Mouse (Mus musculus) forebrain, embryonic 11.5 days (tissue): ENCODE measurements around the gene Gm28308. TPM values are rescaled to one million over a fixed set of nuclear protein-coding genes. Genes with fewer than 3 reads are reported as not detected.

Experiments used
- ATAC-seq: fragments of 200-750 bp; cut with Nextera tagmentation; replicated peaks from 2 replicates; pipeline ENCODE4 v1.8.0; 2017; ENCODE audit warnings: moderate TSS enrichment; ENCODE audit not compliant: low FRiP score
- DNase-seq: peaks from one replicate; pipeline ENCODE4 v3.0.0-alpha.2; 2017; ENCODE audit warnings: low spot score
- H3K27ac ChIP-seq: fragments of 300-500 bp; sonication (generic); 2 replicates; pipeline ENCODE4 v1.5.1; 2014; ENCODE audit warnings: low read depth, low read length
- H3K27me3 ChIP-seq: fragments of 300-500 bp; sonication (generic); 2 replicates; pipeline ENCODE4 v1.6.1; 2014; ENCODE audit warnings: mild to moderate bottlenecking, low read length, mixed read lengths; ENCODE audit not compliant: control insufficient read depth, insufficient read depth
- H3K36me3 ChIP-seq: fragments of 300-500 bp; sonication (generic); 2 replicates; pipeline ENCODE4 v1.6.1; 2014; ENCODE audit warnings: mild to moderate bottlenecking, low read length, moderate library complexity, mixed read lengths; ENCODE audit not compliant: control insufficient read depth, insufficient read depth
- H3K4me1 ChIP-seq: fragments of 300-500 bp; sonication (generic); replicated peaks from 2 replicates; pipeline ENCODE4 v1.6.1; 2014; ENCODE audit warnings: low read length, mixed read lengths; ENCODE audit not compliant: control insufficient read depth, insufficient read depth
- H3K4me2 ChIP-seq: fragments of 300-500 bp; sonication (generic); 2 replicates; pipeline ENCODE4 v1.6.1; 2014; ENCODE audit warnings: low read depth, mild to moderate bottlenecking, low read length, moderate library complexity, mixed read lengths; ENCODE audit not compliant: severe bottlenecking
- H3K4me3 ChIP-seq: fragments of 300-500 bp; sonication (generic); 2 replicates; pipeline ENCODE4 v1.5.1; 2014; ENCODE audit warnings: low read depth, low read length
- H3K9ac ChIP-seq: fragments of 300-500 bp; sonication (generic); 2 replicates; pipeline ENCODE4 v1.6.1; 2014; ENCODE audit warnings: low read length
- H3K9me3 ChIP-seq: fragments of 300-500 bp; sonication (generic); 2 replicates; pipeline ENCODE4 v1.6.1; 2016; ENCODE audit warnings: low read length, mixed read lengths; ENCODE audit not compliant: control insufficient read depth
- WGBS: fragments of 180-500 bp; shearing (Covaris S2); extraction: QIAGEN DNeasy Blood & Tissue Kit; methylation state at CpG from one replicate; pipeline ENCODE4 v1.1.7; 2014; 5-methylcytosine and 5-hydroxymethylcytosine counted together
- polyA plus RNA-seq: library from polyadenylated mRNA; unstranded; fragments of >200 nt; fragmentation: Nextera tagmentation; extraction: Ambion mirVana; gene quantifications from 2 replicates; pipeline ENCODE4 v1.2.1, GENCODE M21; 2014

Gene Gm28308
- polyA plus RNA-seq, 1 experiment from 2014 or later: not detected

GRCm38 (mm10) chr6:52223939-52224760 is 11.0 kb upstream of the Gm28308 start:
- H3K9ac ChIP-seq: no peak overlapping the region
- no peak for ATAC-seq
- H3K36me3 ChIP-seq: no peaks in the 10 kb centered on the region
- H3K4me1 ChIP-seq: peaks cover 3% of the 10 kb centered on the region
- H3K27me3 ChIP-seq: peaks cover 98% of the 10 kb centered on the region
- no peaks in the 10 kb centered on the region for H3K9me3 ChIP-seq
- no peak overlapping the region for H3K27ac ChIP-seq
- no peak for DNase-seq
- WGBS: under 1% methylated on average over 24 of the region's 24 CpGs
- no peak overlapping the region for H3K4me2 ChIP-seq
- no peak overlapping the region for H3K4me3 ChIP-seq

DNA sequence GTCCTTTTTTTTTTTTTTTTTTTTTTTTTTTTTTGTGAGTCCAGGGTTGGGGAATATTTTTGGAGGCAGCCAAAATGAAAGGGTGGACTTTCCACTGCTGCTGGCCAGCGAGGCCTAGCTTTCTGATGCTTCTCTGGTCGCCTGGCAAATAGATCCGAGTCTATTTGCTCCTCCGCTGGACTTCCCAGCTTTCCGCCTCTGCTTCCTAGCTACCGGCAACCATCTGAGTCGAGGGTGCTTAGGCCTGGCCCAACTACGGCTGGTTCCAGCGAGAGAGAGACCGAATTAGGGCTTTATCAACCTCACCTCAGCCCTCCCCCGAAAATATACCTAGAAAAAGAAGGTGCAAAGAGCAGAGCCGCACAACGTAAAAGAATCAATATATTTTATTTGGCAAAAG is 9.6 kb upstream of the Gm28308 start:
- Histone ChIP-seq H3K9ac (no peak overlapping the region), H3K36me3 (no peaks in the 10 kb centered on the region), H3K27me3 (peaks cover 100% of the 10 kb centered on the region), H3K4me1 (peaks cover 3% of the 10 kb centered on the region), H3K4me2 (no peak overlapping the region), H3K9me3 (no peaks in the 10 kb centered on the region), H3K4me3 (no peak overlapping the region), H3K27ac (no peak overlapping the region)
- 11% methylated on average over 13 of the region's 13 CpGs for WGBS
- ATAC-seq (no peak), DNase-seq (no peak)

GRCm38 (mm10) chr6:52221993-52222685 is 9.0 kb upstream of the Gm28308 start:
- 5% methylated on average over 21 of the region's 21 CpGs for WGBS
- Histone ChIP-seq H3K4me1 (peaks cover 6% of the 10 kb centered on the region), H3K9me3 (no peaks in the 10 kb centered on the region), H3K4me3 (no peak overlapping the region), H3K9ac (no peak overlapping the region), H3K36me3 (no peaks in the 10 kb centered on the region), H3K4me2 (no peak overlapping the region), H3K27ac (no peak overlapping the region), H3K27me3 (peaks cover 100% of the 10 kb centered on the region)
- peak; percentile 33; the same call in 1 of the 2 replicates for ATAC-seq
- peak; percentile 56 for DNase-seq

- Histone ChIP-seq H3K36me3 (no peaks in the 10 kb centered on the region), H3K9me3 (no peaks in the 10 kb centered on the region), H3K9ac (0 out of 2 replicates have a peak within 1 kb of the TSS, but pooled peaks have one; percentile 33), H3K27ac (no peak within 1 kb of the TSS), H3K27me3 (peaks cover 100% of the 10 kb centered on the region), H3K4me1 (peaks cover 9% of the 10 kb centered on the region), H3K4me3 (peak within 1 kb of the TSS; percentile 35), H3K4me2 (peak within 1 kb of the TSS; percentile 70)
- 1% methylated on average over 46 of the region's 46 CpGs for WGBS
- ATAC-seq (peak; percentile 56; the same call in 1 of the 2 replicates), DNase-seq (peak; percentile 94)
Observed at GRCm38 (mm10) chr6:52221337-52221992, 8.3 kb upstream of the Gm28308 start, which contains the start of gene Hoxa7. Gene Hoxa7, minus strand, starts transcription at chr6:52221854.

DNA sequence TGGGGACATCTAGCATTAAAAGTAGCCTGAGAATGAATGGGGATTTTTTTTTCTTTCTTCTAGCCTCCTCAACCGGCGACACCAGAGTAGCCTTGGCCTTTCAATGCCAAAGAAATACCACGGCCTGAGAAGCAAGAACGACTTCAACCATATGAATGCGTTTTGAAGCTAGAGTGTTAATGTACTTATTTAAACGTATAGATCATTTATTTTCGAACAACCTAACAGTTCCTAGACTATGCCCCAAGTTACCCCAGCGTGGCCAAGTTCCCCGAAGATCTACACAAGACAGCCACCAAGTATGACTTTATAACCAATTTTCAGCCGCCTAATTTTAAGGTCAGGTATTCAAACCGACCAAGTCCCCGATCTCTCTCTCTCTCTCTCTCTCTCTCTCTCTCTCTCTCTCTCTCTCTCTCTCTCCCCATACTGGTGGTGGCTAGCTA is 7.7 kb upstream of the Gm28308 start:
- Histone ChIP-seq H3K27ac (no peak overlapping the region), H3K9ac (no peak overlapping the region), H3K4me2 (peak overlapping the region; percentile 70; the same call in 1 of the 2 replicates), H3K4me1 (peaks cover 9% of the 10 kb centered on the region), H3K27me3 (peaks cover 100% of the 10 kb centered on the region), H3K36me3 (no peaks in the 10 kb centered on the region), H3K4me3 (no peak overlapping the region; the same call in 1 of the 2 replicates), H3K9me3 (no peaks in the 10 kb centered on the region)
- 7% methylated on average over 12 of the region's 12 CpGs for WGBS
- DNase-seq: no peak
- no peak for ATAC-seq

GRCm38 (mm10) chr6:52220003-52220864 is 7.1 kb upstream of the Gm28308 start:
- peak; percentile 64 for DNase-seq
- 13% methylated on average over 32 of the region's 32 CpGs for WGBS
- Histone ChIP-seq H3K9me3 (no peaks in the 10 kb centered on the region), H3K27ac (no peak overlapping the region), H3K27me3 (peaks cover 100% of the 10 kb centered on the region), H3K4me3 (no peak overlapping the region), H3K4me1 (peaks cover 9% of the 10 kb centered on the region), H3K9ac (no peak overlapping the region), H3K36me3 (no peaks in the 10 kb centered on the region), H3K4me2 (no peak overlapping the region)
- ATAC-seq: no peak

- Histone ChIP-seq H3K4me3 (no peak overlapping the region), H3K9me3 (no peaks in the 10 kb centered on the region), H3K9ac (no peak overlapping the region), H3K4me1 (peaks cover 9% of the 10 kb centered on the region), H3K27me3 (peaks cover 100% of the 10 kb centered on the region), H3K27ac (no peak overlapping the region), H3K36me3 (no peaks in the 10 kb centered on the region), H3K4me2 (no peak overlapping the region)
- no peak for DNase-seq
- no peak for ATAC-seq
- 17% methylated on average over 9 of the region's 9 CpGs for WGBS
Observed at GRCm38 (mm10) chr6:52219234-52219942, 6.2 kb upstream of the Gm28308 start.
